Mouse (Mus musculus): ENCODE measurements around the gene Ss18l1.

The Ss18l1 gene

GRCm38 (mm10) chr2:180042256-180042857, at the start of gene Ss18l1, which contains the start of gene Psma7:
Gene Ss18l1, plus strand, starts transcription at chr2:180042509.
Gene Psma7, minus strand, starts transcription at chr2:180042433.
- peak; percentile 94 for DNase-seq

DNA sequence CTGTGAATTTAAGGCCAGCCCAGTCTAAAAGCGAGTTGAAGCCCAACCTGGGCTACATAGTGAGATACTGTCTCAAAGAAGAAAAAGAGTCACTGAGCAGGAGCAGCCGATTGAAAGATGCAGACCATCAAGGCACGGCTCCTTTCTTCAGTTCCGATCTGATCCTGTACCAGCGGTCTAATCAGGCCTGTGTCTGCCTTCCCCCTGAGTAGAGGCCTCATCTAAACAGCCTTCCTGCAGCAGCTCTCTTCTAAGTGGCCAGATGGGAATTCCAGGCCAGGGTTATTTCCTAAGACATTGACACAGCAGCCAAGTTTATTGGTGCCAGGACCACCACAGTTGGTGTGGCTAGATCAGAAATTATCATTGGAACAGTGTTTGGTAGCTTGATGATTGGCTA, 49.2 kb upstream of the Ss18l1 start:
- DNase-seq: no peak

DNA sequence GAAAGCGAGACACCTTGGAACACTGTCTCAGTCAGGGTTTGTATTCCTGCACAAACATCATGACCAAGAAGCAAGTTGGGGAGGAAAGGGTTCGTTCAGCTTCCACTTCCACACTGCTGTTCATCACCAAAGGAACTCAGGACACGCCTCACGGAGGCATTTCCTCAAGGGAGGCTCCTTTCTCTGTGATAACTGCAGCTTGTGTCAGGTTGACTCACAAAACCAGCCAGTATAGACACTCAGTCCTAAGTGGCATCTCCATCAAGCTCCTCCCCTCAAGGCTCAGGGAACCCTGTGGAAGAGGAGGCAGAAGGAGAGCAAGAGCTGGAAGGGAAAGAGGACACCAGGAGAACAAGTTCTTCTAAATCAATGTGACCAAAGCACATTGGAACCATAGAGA, 43.9 kb upstream of the Ss18l1 start:
- no peak for DNase-seq

DNA sequence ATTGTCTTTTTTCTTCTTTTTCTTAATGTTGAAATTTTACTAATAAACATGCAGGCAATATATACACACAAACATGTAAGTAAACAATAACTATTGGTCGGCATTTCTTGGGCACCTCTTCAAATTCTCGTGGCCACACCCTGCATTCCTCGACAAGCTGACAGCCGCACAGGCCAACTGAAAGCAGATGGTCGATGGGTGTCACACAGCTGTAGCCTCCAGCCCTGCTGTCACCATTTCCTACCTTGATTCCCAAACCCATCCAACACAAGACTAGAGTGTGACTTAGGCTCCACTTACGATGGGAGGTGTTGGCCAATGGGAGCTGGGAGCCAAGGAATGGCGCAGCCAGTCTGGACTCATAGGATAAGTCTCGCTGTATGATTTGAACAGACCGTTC, 40.7 kb upstream of the Ss18l1 start:
- DNase-seq: no peak

DNA sequence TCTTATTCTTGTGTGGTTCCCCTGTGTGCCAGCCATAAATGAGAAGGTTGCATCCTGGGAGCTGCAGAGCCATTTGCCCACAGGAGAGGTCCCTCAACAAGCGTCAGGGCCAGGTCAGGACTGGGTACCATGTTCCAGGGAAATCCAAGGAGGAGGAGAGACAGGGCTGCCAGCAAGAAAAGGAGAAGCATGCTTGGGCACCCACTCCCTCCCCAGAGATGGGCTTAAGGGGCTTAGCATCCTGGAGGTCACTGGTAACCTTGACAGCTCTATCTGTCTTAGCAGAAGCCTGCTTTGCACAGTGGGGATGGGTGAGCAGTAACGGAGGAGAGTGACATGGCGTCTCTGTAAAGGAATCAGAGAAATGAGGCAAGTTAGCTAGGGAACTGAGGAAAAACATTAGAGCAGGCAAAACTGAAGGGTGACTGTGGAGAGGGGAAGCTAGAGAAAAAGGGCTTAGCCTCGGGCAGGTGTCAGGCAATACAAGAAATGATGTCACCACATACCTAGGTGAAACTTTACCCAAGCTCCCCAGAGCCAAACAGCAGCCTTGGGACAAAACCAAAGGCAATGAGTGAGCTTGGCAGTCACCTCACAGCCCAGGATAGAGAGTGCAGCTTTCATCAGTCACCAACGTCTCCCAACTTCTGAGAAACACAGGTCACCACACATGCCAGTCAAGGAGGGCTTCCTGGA, 36.5 kb upstream of the Ss18l1 start:
- no peak for DNase-seq

DNA sequence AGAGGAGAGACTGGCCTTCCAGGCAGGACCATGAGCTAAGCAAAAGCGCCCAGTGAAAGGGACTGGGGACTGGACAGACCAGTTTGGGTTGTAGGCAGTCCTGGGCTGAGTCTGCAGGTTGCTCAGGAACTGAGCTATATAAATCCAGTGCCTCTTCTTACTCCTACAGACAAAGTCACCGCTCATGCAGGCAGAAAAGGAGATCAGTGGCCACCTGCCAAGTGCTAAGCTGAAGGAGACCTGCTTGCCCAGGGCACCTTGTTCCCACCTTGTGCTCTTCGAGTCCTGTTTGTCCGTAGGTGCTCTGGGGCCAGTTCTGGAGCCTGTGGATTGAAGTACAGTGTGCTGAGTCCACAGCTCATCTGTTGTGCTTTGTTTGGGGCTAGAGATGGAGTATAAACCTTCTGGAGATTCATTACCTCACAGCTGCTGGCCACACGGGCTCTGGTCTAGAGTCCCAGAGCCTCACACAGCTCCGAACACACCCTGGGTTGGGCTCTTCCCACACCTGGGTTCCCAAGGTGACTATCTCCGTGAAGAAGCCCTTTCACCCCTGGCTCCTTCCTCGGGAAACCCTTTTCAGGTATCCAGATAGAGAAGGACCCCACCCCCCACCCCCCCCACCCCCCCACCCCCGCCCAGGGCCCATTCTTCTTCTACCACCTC, 35.8 kb upstream of the Ss18l1 start:
- no peak for DNase-seq

DNA sequence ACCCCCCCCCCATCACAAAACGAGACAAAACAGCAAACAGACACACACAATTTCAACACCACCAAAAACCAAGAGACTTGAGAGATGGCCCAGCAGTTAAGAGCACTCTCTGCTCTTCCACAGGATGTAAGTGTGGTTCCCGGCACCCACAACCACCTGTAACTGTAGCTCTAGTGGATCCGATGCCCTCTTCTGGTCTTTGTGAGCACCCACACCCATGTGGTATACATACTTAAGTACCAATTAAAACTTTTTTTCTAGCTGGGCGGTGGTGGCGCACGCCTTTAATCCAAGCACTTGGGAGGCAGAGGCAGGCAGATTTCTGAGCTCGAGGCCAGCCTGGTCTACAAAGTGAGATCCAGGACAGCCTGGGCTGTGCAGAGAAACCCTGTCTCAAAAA, 31.6 kb upstream of the Ss18l1 start:
- DNase-seq: no peak

DNA sequence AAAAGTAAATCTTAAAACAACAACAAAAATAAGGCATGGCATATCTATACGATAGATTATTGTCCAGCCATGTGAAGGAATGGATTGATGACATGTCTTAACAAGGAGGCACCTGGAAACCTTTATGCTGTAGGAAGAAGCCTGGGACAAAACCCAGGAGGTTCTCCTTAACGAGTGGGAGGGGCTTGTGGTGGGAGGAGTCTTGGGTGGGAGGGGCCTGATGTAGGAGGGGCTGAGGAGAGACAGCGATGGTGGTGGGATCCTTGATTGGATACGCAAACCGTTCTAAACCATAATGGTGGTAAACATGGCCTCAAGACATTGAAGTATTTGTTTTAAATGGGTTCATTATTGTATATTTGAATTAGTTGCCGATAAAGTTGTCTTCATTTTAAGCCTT, 30.9 kb upstream of the Ss18l1 start:
- no peak for DNase-seq

DNA sequence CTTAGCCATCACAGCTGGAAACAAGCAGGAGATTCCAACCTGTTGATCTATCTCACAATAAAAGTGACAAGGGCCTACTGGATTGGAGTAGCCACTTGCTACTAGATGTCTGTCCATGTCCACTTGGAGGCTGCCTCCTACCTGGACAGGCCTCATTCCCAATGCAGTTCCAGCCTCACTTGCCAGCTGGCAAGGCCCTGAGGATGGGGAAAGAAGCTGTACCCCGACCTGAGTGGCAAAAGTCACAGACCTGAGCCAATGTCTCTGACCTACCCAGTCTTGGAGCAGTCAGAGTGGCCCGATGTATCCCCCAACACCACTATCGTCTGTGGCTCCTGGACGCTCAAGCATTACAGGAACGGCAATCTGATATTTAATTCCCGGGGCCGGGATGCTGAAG, 28.6 kb upstream of the Ss18l1 start:
- DNase-seq: no peak

- DNase-seq: peak; percentile 0
These were observed 24.7 kb upstream of the Ss18l1 start for GRCm38 (mm10) chr2:180017632-180018031.

DNA sequence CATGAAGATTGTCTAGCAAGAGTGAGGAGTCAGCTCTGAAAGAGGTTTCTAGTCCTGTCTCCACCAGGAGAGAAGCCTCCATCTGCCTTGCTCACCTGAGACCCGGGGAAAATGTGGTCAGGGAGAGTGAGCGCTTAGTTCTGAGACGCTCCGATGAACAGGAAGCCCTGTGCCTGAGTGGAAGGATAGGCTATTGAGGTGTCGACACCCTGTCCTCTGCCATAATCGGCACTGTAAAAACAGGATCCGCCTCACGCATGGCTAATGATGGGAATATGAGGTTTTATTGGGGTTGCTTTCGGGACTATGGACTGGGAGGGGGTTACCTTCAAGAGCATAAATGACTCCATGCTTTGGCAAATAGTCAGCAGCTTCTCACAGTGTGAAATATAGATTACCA, 23.7 kb upstream of the Ss18l1 start:
- peak; percentile 4 for DNase-seq

DNA sequence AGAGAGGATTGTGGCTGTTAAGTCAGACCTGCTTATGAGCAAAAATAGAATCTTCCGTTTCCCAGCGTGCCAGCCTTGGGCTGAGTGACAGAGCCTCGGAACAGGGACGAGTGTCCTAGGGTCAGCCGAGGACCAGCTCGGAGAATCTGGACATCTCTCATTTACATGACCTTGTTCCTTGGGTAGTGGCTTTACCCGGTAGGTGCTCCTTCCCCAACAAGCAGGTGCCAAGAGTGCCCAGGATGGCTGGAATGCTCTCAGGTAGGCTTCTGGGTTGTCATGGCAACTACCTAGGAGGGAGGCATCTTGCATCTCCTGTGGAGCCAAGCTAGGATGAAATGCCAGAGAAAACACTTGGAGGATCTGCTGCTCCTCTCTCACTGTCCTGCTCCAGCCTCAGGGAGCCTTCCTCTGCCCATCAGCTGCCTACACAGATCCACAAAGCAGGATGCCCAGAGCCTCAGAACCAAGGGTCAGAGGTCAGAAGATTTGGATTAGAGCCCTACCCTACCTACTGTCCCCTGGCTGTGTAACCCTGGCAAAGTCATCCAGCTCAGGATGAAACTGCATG, 22.1 kb upstream of the Ss18l1 start:
- DNase-seq: no peak

DNA sequence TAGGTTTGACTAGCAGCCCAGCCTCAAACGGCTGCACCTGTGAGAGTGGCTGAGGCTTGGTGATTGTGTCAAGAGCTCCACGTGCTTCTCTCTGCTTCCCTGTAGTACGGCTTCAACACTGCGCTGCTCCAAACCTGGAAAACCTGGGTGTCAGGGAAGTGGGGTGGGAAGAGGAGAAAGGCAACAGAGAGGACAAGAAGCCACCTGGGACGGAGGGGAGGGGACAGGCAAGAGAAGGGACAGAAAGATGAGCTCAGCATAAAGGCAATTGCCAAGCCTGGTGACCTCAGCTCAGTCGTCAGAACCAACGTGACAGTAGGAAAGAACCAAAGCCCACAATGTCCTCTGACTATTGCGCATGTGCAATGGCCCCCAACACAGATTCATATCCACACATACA, 21.4 kb upstream of the Ss18l1 start:
- no peak for DNase-seq

DNA sequence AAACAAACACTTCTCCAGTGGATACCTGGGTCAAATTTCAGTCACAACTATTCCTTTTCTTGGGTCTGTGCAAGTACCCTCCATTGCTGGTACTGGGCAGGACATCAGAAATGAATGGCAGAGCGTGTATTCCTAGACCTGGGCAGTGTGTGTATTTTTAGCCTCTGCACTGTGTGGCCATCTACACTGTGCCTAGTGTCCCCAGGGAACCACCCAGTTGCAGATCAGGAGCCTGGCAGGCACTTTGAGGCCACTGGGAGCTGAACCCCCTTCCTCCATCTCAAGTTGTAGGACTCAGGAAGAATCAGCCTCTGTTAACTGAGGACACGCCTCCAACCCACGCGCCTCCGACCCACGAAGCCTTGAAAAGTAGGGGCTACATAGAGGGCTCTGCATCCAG, 19.6 kb upstream of the Ss18l1 start:
- no peak for DNase-seq

DNA sequence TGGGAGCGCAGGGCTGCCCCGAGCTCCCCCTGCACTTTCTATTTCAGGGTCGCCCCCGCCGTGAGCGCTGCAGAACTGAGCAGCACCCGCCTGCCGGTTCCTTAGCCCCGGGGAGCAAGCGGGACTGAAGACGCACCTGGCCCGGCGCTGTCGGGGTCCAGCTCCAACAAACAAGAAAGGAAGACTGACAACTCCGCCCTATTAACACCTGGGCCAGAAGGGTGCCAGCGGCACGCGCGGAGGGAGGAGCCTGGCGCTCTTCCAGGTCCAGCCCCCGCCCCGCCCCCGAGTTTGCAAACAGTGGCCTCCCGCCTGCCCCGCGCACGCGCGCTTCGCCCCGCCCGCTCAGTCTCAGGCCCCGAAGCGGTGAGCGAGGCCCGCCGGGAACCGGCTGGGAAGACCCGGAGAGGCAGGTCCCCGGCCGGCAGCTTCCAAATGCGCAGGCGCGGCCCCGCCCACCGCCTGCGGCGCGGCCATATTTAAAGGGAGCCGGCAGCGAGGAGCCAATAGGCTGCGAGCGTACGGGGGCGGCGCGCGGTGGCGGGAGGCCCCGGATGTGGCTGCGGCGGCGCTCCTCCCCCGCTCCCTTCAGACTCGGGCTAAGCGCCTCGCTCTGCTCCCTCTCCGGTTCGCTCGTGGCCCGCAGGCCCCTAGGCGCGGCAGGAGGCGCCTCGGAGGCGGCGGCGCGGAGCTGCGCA, 17.8 kb upstream of the Ss18l1 start, which contains the start of gene Lsm14b:
Gene Lsm14b, plus strand, starts transcription at position 587 of the 698 bp plus-strand sequence.
- peak; percentile 99 for DNase-seq

GRCm38 (mm10) chr2:180025135-180025860, 17.0 kb upstream of the Ss18l1 start:
- DNase-seq: peak; percentile 78

- no peak for DNase-seq
These were observed 16.5 kb upstream of the Ss18l1 start for GRCm38 (mm10) chr2:180025861-180026200.

GRCm38 (mm10) chr2:180027768-180028167, 14.5 kb upstream of the Ss18l1 start:
- no peak for DNase-seq

GRCm38 (mm10) chr2:180031270-180031669, 11.0 kb upstream of the Ss18l1 start:
- no peak for DNase-seq

DNA sequence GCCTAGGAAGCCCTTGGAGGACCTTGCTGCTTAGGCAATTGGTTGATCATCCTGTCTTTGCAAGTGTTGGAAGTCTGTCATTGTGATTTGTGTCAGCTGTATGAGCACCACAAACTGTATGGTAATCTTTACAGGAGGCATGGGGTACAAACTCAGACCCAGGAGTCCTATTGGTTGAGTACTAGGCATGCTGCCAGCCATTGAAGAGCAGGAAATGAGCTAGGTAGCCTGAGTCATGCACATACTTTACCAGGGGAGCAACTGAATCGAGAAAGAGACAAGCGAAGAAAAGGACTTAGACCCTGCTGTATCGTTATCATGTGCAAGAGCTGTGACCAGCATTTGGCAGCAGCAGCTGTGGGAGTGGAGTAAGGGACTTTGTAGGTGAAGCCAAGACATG, 9.4 kb upstream of the Ss18l1 start:
- no peak for DNase-seq

GRCm38 (mm10) chr2:180033956-180034355, 8.4 kb upstream of the Ss18l1 start:
- no peak for DNase-seq

DNA sequence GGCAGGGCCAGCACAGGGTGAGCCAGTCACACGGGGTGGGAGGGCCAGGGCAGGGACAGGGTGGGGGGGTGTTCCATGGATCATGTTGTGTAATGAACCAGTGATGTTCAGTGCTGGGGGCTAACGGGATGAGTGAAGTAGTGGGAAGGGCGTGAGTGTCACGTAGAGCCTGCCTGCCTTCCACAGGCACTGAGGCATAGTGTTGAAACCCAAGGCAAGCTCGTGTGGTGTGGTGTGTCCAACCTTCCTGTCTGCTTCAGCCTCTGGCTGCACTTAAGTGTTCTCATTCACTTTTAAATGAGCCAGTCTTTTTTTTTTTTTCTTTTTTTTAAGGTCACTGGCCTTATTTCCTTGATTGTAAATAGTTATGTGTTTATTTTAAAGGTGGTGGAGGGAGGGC, 7.6 kb upstream of the Ss18l1 start:
- DNase-seq: no peak

GRCm38 (mm10) chr2:180040406-180040805, 1.9 kb upstream of the Ss18l1 start:
- DNase-seq: no peak

Data from thymus, postnatal 4 days (tissue).